Mouse (Mus musculus) ovary, postnatal 36 days (tissue): ENCODE measurements around the gene Cux1.

Experiments used
- DNase-seq: peaks from one replicate; pipeline ENCODE4 v3.0.0; 2022; ENCODE audit warnings: low spot score, mixed read lengths

Cux1 gene

GRCm38 (mm10) chr5:136427772-136428497, 139.4 kb downstream of the Cux1 start:
- DNase-seq: no peak

GRCm38 (mm10) chr5:136427121-136427771, 140.0 kb downstream of the Cux1 start:
- DNase-seq: no peak

GRCm38 (mm10) chr5:136422948-136423347, 144.3 kb downstream of the Cux1 start:
- no peak for DNase-seq

GRCm38 (mm10) chr5:136421885-136422284, 145.4 kb downstream of the Cux1 start:
- DNase-seq: no peak

- no peak for DNase-seq
Measured at GRCm38 (mm10) chr5:136421316-136421715, 146.0 kb downstream of the Cux1 start.

- no peak for DNase-seq
Measured at GRCm38 (mm10) chr5:136420342-136420741, 146.9 kb downstream of the Cux1 start.

GRCm38 (mm10) chr5:136417891-136418290, 149.4 kb downstream of the Cux1 start:
- no peak for DNase-seq

- no peak for DNase-seq
Measured at GRCm38 (mm10) chr5:136414479-136414878, 152.8 kb downstream of the Cux1 start.

GRCm38 (mm10) chr5:136410681-136411181, 156.6 kb downstream of the Cux1 start:
- no peak for DNase-seq

- DNase-seq: no peak
Measured at GRCm38 (mm10) chr5:136406357-136406756, 160.9 kb downstream of the Cux1 start.

GRCm38 (mm10) chr5:136403565-136403961, 163.7 kb downstream of the Cux1 start:
- peak; percentile 30 for DNase-seq

- no peak for DNase-seq
Measured at GRCm38 (mm10) chr5:136402622-136403564, 164.4 kb downstream of the Cux1 start.

GRCm38 (mm10) chr5:136398706-136399105, 168.6 kb downstream of the Cux1 start:
- DNase-seq: no peak

- DNase-seq: no peak
Measured at GRCm38 (mm10) chr5:136396699-136397098, 170.6 kb downstream of the Cux1 start.

GRCm38 (mm10) chr5:136396256-136396655, 171.0 kb downstream of the Cux1 start:
- no peak for DNase-seq

GRCm38 (mm10) chr5:136395600-136396195, 171.6 kb downstream of the Cux1 start:
- DNase-seq: no peak

GRCm38 (mm10) chr5:136394517-136395212, 172.6 kb downstream of the Cux1 start:
- no peak for DNase-seq

- no peak for DNase-seq
Measured at GRCm38 (mm10) chr5:136393621-136394020, 173.7 kb downstream of the Cux1 start.

GRCm38 (mm10) chr5:136386757-136387156, 180.5 kb downstream of the Cux1 start:
- DNase-seq: no peak

GRCm38 (mm10) chr5:136385161-136385560, 182.1 kb downstream of the Cux1 start:
- DNase-seq: no peak
